Mouse (Mus musculus) adrenal gland, postnatal 25 days (tissue): ENCODE measurements around the gene Arid3c. TPM values are rescaled to one million over a fixed set of nuclear protein-coding genes. Genes with fewer than 3 reads are reported as not detected.
"Not testable (repeated sequence)": the region's sequence is repeated elsewhere in the genome, so short reads cannot be mapped to it uniquely, and the experiment has no call there.

Source experiments
- DNase-seq: peaks from one replicate; pipeline ENCODE4 v3.0.0; 2021; ENCODE audit warnings: mixed read lengths
- long read RNA-seq: library from polyadenylated mRNA; stranded (forward); transcript quantifications from one replicate; pipeline ENCODE4 v2.0.0, GENCODE M21; 2021
- total RNA-seq: library from RNA; stranded (reverse); gene quantifications from 2 replicates; pipeline ENCODE4 v1.2.3, GENCODE M21; 2021

Arid3c gene
- not detected in 2 replicates for total RNA-seq
- long read RNA-seq = 0 reads

GRCm38 (mm10) chr4:41731052-41731765 lies at the start of gene Arid3c:
Gene Arid3c (minus strand): TSS chr4:41731142.
- DNase-seq = peak; percentile 18

DNA sequence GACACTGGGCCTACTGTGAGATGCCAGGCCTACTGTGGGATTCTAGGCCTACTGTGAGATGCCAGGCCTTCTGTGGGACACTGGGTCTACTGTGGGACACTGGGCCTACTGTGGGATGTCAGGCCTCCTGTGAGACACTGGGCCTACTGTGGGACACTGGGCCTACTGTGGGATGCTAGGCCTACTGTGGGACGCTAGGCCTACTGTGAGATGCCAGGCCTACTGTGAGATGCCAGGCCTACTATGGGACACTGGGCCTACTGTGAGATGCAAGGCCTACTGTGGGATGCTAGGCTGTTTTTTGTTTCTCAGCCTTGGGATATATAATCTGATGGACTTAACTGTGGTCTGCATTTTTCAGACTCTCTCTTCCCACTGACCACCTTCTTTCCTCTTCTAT lies 44.9 kb upstream of the Arid3c start:
- DNase-seq = not testable (repeated sequence)

DNA sequence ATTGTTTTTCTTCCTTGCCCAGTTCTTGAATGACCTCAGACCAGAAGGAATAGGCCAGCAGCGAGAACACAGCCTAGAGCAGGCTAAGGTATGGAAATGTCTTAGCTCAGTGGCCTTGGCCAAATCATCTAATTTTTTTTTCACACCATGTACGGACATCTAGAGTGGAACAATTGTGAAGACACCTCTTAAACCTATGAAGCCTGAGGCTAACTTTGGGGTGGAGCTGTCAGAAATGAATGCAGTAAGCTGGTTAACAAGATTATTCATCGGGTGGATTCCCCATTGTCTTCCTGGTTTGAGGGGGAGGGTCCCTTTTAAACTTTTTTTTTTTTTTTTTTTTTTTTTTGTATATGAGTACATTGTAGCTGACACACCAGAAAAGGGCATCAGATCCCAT lies 43.6 kb upstream of the Arid3c start:
- not testable (repeated sequence) for DNase-seq

DNA sequence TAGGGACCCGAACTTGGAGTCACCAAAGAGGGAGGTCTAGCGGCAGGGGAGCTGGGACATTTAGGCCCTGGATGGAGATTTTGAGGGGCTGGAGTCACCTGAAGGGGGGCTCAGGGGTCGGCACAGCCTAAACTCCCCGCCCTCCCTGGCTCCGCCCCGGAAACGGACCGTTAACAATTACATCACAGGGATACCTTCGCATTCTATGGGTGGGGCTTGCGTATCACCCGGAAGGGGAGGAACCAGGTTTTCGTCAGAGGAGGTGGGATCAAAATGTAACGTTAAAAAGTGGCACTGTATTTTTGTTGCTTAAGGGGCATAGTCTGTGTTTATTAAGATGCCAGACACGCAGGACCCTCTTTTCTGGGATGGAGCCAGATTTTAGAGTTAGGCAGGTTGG lies 43.1 kb upstream of the Arid3c start, which contains the start of gene Ccl27a:
Gene Ccl27a (minus strand): TSS at position 246 of the 400 bp plus-strand sequence.
- peak; percentile 84 for DNase-seq

DNA sequence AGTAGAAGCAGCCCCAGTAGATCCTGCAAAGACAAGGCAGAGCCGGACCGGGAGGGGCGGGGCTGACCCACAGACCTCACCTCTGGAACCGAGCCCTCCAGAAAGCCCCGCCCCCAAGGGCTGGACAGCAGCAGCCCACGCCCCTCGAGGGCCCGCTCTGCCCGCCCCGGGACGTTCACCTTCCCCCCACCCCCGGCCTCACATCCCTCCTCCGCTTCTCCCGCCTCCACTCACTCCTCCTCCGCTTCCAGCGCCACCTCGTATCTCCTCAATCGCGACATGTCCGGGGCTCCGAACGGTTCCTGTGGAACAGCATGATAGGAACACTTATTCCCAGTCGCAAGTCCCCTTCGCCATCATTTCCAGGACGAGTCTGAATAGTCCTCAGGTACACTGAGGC lies 42.6 kb upstream of the Arid3c start:
- peak; percentile 78 for DNase-seq

DNA sequence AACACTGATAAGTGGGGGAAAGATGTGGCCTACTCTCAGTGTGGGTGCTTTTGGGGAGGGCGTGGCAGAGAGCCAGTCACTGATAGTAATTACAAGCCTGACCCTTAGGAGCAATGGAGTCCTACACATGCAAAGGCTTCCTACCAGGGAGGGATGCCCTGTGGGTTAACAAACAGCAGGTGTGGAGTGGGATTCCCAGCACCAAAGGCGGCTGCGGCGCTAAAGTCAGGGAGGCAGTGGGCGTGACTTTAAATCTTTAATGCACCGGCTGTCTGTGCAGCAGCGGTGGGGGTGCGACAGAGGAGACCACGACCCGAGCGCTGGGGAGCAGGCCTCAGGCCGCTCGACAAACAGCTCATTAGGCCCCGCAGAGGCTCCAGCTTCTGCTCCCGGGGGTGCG lies 42.0 kb upstream of the Arid3c start:
- not testable (repeated sequence) for DNase-seq

DNA sequence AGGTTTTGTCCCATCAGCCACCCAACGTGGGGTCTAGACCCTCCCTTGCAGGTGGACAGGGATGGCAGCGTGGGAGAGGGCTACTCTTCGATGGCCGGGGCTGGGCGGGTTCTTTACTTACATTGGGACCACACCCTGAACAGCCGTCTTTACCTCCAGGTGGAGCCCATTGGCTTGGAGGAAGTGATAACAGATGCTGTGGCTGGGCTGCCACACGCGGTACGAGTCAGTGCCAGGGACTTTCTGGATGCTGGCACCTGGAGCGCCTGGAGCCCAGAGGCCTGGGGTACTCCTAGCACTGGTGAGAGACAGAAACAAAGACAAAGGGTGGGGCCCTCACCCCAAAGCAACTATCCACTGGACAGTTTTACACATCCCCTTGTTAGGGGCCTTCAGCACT lies 36.4 kb upstream of the Arid3c start:
- DNase-seq = not testable (repeated sequence)

GRCm38 (mm10) chr4:41763176-41763575 lies 32.2 kb upstream of the Arid3c start:
- not testable (repeated sequence) for DNase-seq

DNA sequence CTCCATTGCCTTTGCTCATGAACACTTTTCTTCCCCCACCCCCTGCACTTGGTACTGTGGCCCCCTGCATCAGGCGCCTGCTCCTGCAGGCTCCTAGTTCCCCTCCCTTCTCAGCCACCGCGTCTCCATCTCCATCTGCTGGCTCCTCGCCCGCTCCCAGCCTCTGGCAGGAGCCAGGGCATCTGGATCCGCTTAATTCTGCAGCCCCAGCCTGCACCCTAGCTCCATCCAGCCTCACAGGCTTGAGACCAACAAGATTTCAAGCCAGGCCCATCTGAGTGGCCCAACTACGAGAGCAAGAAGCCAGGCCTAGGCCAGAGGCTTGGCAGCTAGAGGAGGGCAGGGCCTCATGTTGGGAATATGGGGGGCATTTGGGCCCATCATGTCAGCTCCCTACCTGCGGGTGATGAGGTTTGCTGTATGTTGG lies 31.8 kb upstream of the Arid3c start:
- peak; percentile 55 for DNase-seq

- no peak for DNase-seq
Measured at GRCm38 (mm10) chr4:41762099-41762687, 31.3 kb upstream of the Arid3c start.

GRCm38 (mm10) chr4:41761680-41762079 lies 30.7 kb upstream of the Arid3c start:
- no peak for DNase-seq

- no peak for DNase-seq
Measured at GRCm38 (mm10) chr4:41760911-41761310, 30.0 kb upstream of the Arid3c start.

DNA sequence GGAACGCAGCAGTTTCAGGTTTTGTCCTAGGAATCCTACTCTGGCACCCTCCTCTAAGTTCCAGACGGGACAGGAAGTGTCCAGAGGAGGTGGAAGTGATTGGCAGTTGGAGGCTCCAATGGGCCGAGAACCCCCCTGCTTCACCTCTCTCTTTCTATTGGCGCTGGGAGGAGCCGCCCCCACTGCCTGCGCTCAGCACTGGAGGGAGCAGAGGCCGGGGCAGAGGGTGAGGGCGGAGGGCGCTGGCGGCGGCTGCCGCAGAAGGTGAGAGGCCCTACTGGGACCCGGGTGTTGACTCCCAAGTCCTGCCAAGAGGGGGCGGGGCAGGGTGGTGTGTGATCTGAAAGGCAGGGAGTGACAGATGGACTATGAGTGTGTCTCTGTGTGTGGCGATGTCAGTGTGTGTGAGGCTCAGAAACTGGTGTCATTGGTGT lies 29.4 kb upstream of the Arid3c start:
- peak; percentile 92 for DNase-seq

DNA sequence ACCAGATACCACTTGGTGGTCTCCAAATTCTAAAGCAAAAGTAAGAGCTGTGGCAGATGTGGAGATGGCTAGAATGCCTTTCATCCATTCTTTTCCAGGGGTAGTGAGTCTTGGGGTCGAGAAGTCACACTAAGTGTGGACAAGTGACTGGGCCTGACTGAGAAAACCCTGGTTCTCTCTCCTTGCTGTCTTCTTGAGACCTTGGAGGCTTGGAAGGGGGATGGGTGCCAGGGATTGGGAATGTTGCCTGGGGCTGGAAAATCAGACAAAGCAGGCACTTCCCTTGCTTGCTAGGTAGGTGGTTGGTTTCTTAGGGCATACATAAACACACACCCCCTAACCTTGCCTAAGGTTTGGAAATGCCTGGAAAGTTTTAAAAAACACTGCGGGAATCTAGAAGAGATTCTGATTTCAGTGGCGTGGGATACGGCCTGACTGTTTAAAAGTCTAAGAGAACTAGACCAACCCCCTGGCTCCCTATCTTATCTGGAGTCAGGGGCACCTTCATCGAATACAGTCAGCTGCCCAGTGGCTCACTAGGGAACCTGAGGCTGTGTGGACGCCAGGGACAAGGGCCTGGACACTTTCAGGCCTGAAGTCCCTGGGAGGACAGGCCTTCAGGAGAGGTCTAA lies 28.8 kb upstream of the Arid3c start:
- DNase-seq = no peak

DNA sequence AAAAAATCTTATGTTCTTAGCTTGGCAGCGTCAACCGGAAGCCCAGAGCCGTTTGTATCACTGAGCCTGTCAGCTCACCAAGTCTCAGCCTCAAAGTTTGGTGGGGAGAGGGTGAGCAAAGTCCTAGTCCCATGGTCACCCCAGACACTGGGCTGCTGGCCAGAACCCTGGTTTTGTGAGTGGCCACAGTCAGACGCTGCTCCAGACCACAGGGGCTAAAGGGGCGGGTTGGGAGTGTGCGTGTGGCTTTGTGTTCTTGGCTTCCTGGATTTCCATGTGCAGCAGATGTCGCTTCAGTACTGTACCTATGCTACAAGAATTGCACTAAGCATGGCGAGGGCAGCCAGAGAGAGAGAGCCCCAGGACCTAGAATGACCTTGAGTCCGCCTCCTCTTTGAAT lies 28.3 kb upstream of the Arid3c start:
- peak; percentile 39 for DNase-seq

DNA sequence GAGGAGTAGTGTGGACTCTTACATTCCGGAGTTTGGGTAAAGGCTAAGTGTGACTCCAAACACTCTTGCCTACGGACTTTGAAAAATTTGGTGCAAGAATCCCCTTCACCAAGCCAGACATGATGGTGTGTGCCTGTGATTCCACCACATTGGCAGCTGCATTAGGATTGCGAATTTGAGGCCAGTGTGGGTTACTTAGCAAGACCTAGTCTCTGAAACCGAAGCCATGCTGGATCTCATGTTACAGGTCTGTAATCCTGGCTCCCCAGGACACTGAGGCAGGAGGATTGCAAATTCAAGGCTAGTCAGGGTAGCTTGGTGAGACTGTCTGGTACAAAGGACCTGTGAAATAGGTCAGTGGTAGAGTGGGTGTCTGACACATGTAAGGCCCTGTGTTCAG lies 27.8 kb upstream of the Arid3c start:
- DNase-seq = no peak

DNA sequence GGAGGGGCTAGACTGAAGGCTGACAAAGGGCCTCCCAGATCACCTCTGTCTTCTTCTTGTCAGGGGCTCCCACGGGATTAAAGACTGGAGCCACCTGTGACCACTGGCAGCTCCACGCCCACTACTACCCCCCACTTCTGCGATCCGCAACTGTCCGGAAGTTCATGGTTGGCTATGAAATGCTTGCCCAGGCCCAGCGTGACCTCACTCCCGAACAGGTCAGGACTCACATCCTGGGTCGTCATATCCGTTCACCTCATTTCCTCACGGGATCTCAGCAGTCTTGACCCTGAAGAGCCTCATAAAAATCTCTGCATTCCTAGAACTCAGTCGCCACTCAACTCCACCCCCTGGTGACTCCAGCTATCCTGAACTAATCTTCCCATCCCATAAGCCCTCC lies 27.1 kb upstream of the Arid3c start:
- DNase-seq = no peak

GRCm38 (mm10) chr4:41757321-41757720 lies 26.4 kb upstream of the Arid3c start:
- DNase-seq = no peak

DNA sequence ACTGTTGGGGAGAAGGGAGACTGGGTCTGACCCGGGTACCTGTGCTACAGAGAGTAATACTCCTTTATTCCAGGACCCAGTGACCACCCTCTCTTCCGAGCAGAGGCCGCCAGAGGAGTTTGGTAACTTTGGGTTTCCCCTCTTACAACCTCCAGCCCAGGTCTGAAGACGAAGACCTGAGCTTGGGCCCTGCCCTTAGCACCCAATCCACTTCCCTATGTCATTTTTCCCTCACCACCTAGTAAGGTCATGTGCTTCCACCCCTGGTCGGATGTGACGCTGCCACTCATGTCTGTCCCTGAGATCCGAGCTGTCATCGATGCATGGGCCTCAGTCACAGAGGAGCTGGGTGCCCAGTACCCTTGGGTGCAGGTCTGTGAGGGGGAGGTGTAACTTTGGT lies 25.5 kb upstream of the Arid3c start:
- no peak for DNase-seq

- DNase-seq = peak; percentile 87
Measured at GRCm38 (mm10) chr4:41755338-41756305, 24.7 kb upstream of the Arid3c start, which contains the start of gene Sigmar1. Gene Sigmar1 (minus strand): TSS chr4:41756157.

GRCm38 (mm10) chr4:41754797-41755337 lies 23.9 kb upstream of the Arid3c start, which contains the start of gene Galt:
Gene Galt (plus strand): TSS chr4:41755228.
- DNase-seq = no peak

DNA sequence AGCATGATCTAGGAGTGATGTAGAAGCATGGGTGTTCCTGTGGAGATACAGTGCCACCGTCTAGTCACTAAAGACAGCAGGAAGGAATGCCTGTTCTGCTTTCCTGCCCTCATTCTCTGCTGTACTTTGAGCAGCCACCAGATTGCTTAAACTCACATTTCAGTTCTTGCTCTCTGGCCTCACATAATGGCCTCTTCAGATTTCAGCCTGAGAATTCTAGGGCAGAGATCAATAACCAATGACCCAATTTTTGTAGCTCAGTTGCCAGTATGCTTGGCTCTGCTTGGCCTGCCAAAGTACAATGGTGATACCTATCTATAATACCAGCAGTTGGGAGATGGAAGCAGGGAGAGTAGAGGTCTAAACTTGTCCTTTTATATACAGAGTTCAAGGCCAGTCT lies 14.1 kb upstream of the Arid3c start:
- DNase-seq = no peak
